Mouse (Mus musculus) hindbrain, embryonic 14.5 days (tissue): ENCODE data around the gene Atp1a2. TPM values are rescaled to one million over a fixed set of nuclear protein-coding genes. Genes with fewer than 3 reads are reported as not detected.

Experiments used
- ATAC-seq: fragments of 200-750 bp; cut with Nextera tagmentation; 2 replicates; pipeline ENCODE4 v1.8.0; 2017; ENCODE audit warnings: moderate number of reproducible peaks, mild to moderate bottlenecking, moderate TSS enrichment, moderate library complexity; ENCODE audit not compliant: low FRiP score
- DNase-seq: peaks from one replicate; pipeline ENCODE4 v3.0.0-alpha.2; 2015; ENCODE audit warnings: low spot score
- H3K27ac ChIP-seq: fragments of 300-500 bp; sonication (generic); 2 replicates; pipeline ENCODE4 v1.5.1; 2014; ENCODE audit warnings: mild to moderate bottlenecking, moderate library complexity
- H3K27me3 ChIP-seq: fragments of 300-500 bp; sonication (generic); 2 replicates; pipeline ENCODE4 v1.6.1; 2014; ENCODE audit warnings: mild to moderate bottlenecking, low read length, mixed read lengths; ENCODE audit not compliant: control insufficient read depth, insufficient read depth
- H3K36me3 ChIP-seq: fragments of 300-500 bp; sonication (generic); replicated peaks from 2 replicates; pipeline ENCODE4 v1.6.1; 2014; ENCODE audit not compliant: control insufficient read depth, insufficient read depth
- H3K4me1 ChIP-seq: fragments of 300-500 bp; sonication (generic); replicated peaks from 2 replicates; pipeline ENCODE4 v1.6.1; 2014; ENCODE audit warnings: antibody characterized with exemption, low read length, mixed read lengths; ENCODE audit not compliant: control insufficient read depth, insufficient read depth
- H3K4me2 ChIP-seq: fragments of 300-500 bp; sonication (generic); replicated peaks from 2 replicates; pipeline ENCODE4 v1.6.1; 2014; ENCODE audit warnings: mild to moderate bottlenecking, moderate library complexity
- H3K4me3 ChIP-seq: fragments of 300-500 bp; sonication (generic); replicated peaks from 2 replicates; pipeline ENCODE4 v1.5.1; 2014; ENCODE audit warnings: mild to moderate bottlenecking, low read length
- H3K9ac ChIP-seq: fragments of 300-500 bp; sonication (generic); 2 replicates; pipeline ENCODE4 v1.6.1; 2014
- H3K9me3 ChIP-seq: fragments of 300-500 bp; sonication (generic); 2 replicates; pipeline ENCODE4 v1.6.1; 2016; ENCODE audit warnings: low read length; ENCODE audit not compliant: control insufficient read depth
- WGBS: fragments of 180-500 bp; shearing (Covaris S2); extraction: QIAGEN DNeasy Blood & Tissue Kit; methylation state at CpG from one replicate; pipeline ENCODE4 v1.1.7; 2014; 5-methylcytosine and 5-hydroxymethylcytosine counted together
- polyA plus RNA-seq: library from polyadenylated mRNA; unstranded; fragments of >200 nt; fragmentation: Nextera tagmentation; extraction: Ambion mirVana; gene quantifications from 2 replicates; pipeline ENCODE4 v1.2.1, GENCODE M21; 2014

Atp1a2 gene
- polyA plus RNA-seq, 1 experiment from 2014 or later: 29.5 TPM

GRCm38 (mm10) chr1:172274547-172274946 lies 23.3 kb downstream of the Atp1a2 start:
- H3K4me1 ChIP-seq: peaks cover 3% of the 10 kb centered on the region; the same call in 1 of the 2 replicates
- ATAC-seq (no peak), DNase-seq (no peak)
- H3K27ac ChIP-seq: no peak overlapping the region
- no peak overlapping the region for H3K4me3 ChIP-seq
- H3K9me3 ChIP-seq: no peaks in the 10 kb centered on the region
- H3K9ac ChIP-seq: no peak overlapping the region
- H3K4me2 ChIP-seq: no peak overlapping the region
- 78% methylated on average over 5 of the region's 5 CpGs for WGBS
- H3K27me3 ChIP-seq: no peaks in the 10 kb centered on the region
- H3K36me3 ChIP-seq: no peaks in the 10 kb centered on the region

- WGBS: 73% methylated on average over 5 of the region's 5 CpGs
- H3K4me1 ChIP-seq: peaks cover 3% of the 10 kb centered on the region; the same call in 1 of the 2 replicates
- H3K9me3 ChIP-seq: no peaks in the 10 kb centered on the region
- H3K9ac ChIP-seq: no peak overlapping the region
- no peak for DNase-seq
- H3K4me2 ChIP-seq: no peak overlapping the region
- no peak overlapping the region for H3K27ac ChIP-seq
- ATAC-seq: no peak
- H3K27me3 ChIP-seq: no peaks in the 10 kb centered on the region
- no peaks in the 10 kb centered on the region for H3K36me3 ChIP-seq
- no peak overlapping the region for H3K4me3 ChIP-seq
These were observed 23.7 kb downstream of the Atp1a2 start for GRCm38 (mm10) chr1:172274116-172274515.

GRCm38 (mm10) chr1:172273386-172273785 lies 24.5 kb downstream of the Atp1a2 start:
- no peaks in the 10 kb centered on the region for H3K36me3 ChIP-seq
- H3K4me2 ChIP-seq: no peak overlapping the region
- no peak overlapping the region for H3K27ac ChIP-seq
- ATAC-seq (no peak), DNase-seq (no peak)
- no peaks in the 10 kb centered on the region for H3K9me3 ChIP-seq
- 93% methylated on average over 6 of the region's 6 CpGs for WGBS
- no peak overlapping the region for H3K9ac ChIP-seq
- no peaks in the 10 kb centered on the region for H3K27me3 ChIP-seq
- peaks cover 3% of the 10 kb centered on the region; the same call in 1 of the 2 replicates for H3K4me1 ChIP-seq
- no peak overlapping the region for H3K4me3 ChIP-seq

GRCm38 (mm10) chr1:172271765-172272164 lies 26.1 kb downstream of the Atp1a2 start:
- H3K27me3 ChIP-seq: no peaks in the 10 kb centered on the region
- H3K4me2 ChIP-seq: no peak overlapping the region
- H3K4me3 ChIP-seq: no peak overlapping the region
- 34% methylated on average over 10 of the region's 10 CpGs for WGBS
- no peaks in the 10 kb centered on the region for H3K9me3 ChIP-seq
- DNase-seq (peak; percentile 50), ATAC-seq (peak; percentile 75; the same call in 1 of the 2 replicates)
- peaks cover 3% of the 10 kb centered on the region; the same call in 1 of the 2 replicates for H3K4me1 ChIP-seq
- H3K9ac ChIP-seq: no peak overlapping the region
- no peaks in the 10 kb centered on the region for H3K36me3 ChIP-seq
- H3K27ac ChIP-seq: no peak overlapping the region

- Histone ChIP-seq H3K9me3 (no peaks in the 10 kb centered on the region), H3K4me1 (peaks cover 3% of the 10 kb centered on the region; the same call in 1 of the 2 replicates), H3K27ac (no peak overlapping the region), H3K9ac (no peak overlapping the region), H3K4me2 (no peak overlapping the region), H3K4me3 (no peak overlapping the region), H3K27me3 (no peaks in the 10 kb centered on the region), H3K36me3 (no peaks in the 10 kb centered on the region)
- DNase-seq: no peak
- 66% methylated on average over 3 of the region's 3 CpGs for WGBS
- peak; percentile 46; the same call in 1 of the 2 replicates for ATAC-seq
These were observed 26.7 kb downstream of the Atp1a2 start for GRCm38 (mm10) chr1:172271208-172271607.

- WGBS: 13% methylated on average over 8 of the region's 8 CpGs
- Histone ChIP-seq H3K9ac (no peak within 1 kb of the TSS), H3K4me3 (no peak within 1 kb of the TSS), H3K4me1 (no peaks in the 10 kb centered on the region; the same call in 1 of the 2 replicates), H3K36me3 (no peaks in the 10 kb centered on the region), H3K9me3 (peaks cover 3% of the 10 kb centered on the region; the same call in 1 of the 2 replicates), H3K27ac (peak within 1 kb of the TSS; percentile 63; the same call in 1 of the 2 replicates), H3K4me2 (no peak within 1 kb of the TSS), H3K27me3 (no peaks in the 10 kb centered on the region)
- DNase-seq (peak; percentile 47), ATAC-seq (no peak)
These were observed 36.3 kb downstream of the Atp1a2 start, which contains the start of gene Igsf8 for GRCm38 (mm10) chr1:172261477-172262078. Gene Igsf8, plus strand, starts transcription at chr1:172261641.

- H3K36me3 ChIP-seq: no peaks in the 10 kb centered on the region
- no peaks in the 10 kb centered on the region for H3K9me3 ChIP-seq
- H3K9ac ChIP-seq: no peak within 1 kb of the TSS
- H3K27me3 ChIP-seq: no peaks in the 10 kb centered on the region
- no peak within 1 kb of the TSS for H3K4me2 ChIP-seq
- ATAC-seq: no peak
- 92% methylated on average over 6 of the region's 6 CpGs for WGBS
- no peak within 1 kb of the TSS for H3K27ac ChIP-seq
- no peak within 1 kb of the TSS for H3K4me3 ChIP-seq
- DNase-seq: no peak
- no peaks in the 10 kb centered on the region; the same call in 1 of the 2 replicates for H3K4me1 ChIP-seq
These were observed 39.5 kb downstream of the Atp1a2 start, which contains the start of gene Atp1a4 for GRCm38 (mm10) chr1:172258314-172258713. Gene Atp1a4, minus strand, starts transcription at chr1:172258414.

GRCm38 (mm10) chr1:172247679-172248078 lies 50.2 kb downstream of the Atp1a2 start:
- ATAC-seq: peak; percentile 60; the same call in 1 of the 2 replicates

GRCm38 (mm10) chr1:172247216-172247615 lies 50.6 kb downstream of the Atp1a2 start:
- DNase-seq (no peak), ATAC-seq (no peak)
- no peak overlapping the region for H3K9ac ChIP-seq
- H3K9me3 ChIP-seq: no peaks in the 10 kb centered on the region
- H3K36me3 ChIP-seq: no peaks in the 10 kb centered on the region
- H3K27ac ChIP-seq: no peak overlapping the region
- H3K27me3 ChIP-seq: peaks cover 11% of the 10 kb centered on the region; the same call in 1 of the 2 replicates
- WGBS: 71% methylated on average over 4 of the region's 4 CpGs
- H3K4me2 ChIP-seq: no peak overlapping the region
- H3K4me1 ChIP-seq: no peaks in the 10 kb centered on the region
- no peak overlapping the region for H3K4me3 ChIP-seq

More at GRCm38 (mm10) chr1:172247679-172248078, 50.2 kb downstream of the Atp1a2 start:
- no peak overlapping the region for H3K9ac ChIP-seq
- peaks cover 11% of the 10 kb centered on the region; the same call in 1 of the 2 replicates for H3K27me3 ChIP-seq
- H3K4me1 ChIP-seq: no peaks in the 10 kb centered on the region
- no peaks in the 10 kb centered on the region for H3K36me3 ChIP-seq
- H3K4me3 ChIP-seq: no peak overlapping the region
- H3K9me3 ChIP-seq: no peaks in the 10 kb centered on the region
- H3K27ac ChIP-seq: no peak overlapping the region
- WGBS: 54% methylated on average over 2 of the region's 2 CpGs
- no peak for DNase-seq
- H3K4me2 ChIP-seq: no peak overlapping the region
